Mouse (Mus musculus): ENCODE measurements at regions not wholly inside any gene's neighbourhood (a gene's known extent, or its start where the extent isn't known, plus 50 kb on each side); places are given as distances from the start of the nearest gene placed in this dataset.
A peak's percentile ranks its signal among the peaks of the same experiment; 100 is the strongest.

GRCm38 (mm10) chr12:77952492-77952891 is 241.6 kb upstream of the Gm6657 start:
- no peaks in the 10 kb centered on the region for H3K4me1 ChIP-seq (ENCODE audit: control insufficient read depth, insufficient read depth, low read length)
- 66% methylated on average over 2 of the region's 2 CpGs for WGBS
- no peak overlapping the region for H3K9ac ChIP-seq (ENCODE audit: low read length)
- no peaks in the 10 kb centered on the region for H3K9me3 ChIP-seq (ENCODE audit: control insufficient read depth, low read length)
- H3K36me3 ChIP-seq (ENCODE audit: control insufficient read depth, insufficient read depth, low read length), result no peaks in the 10 kb centered on the region
- H3K4me3 ChIP-seq (ENCODE audit: low read depth, low read length), result no peak overlapping the region
- no peak overlapping the region for H3K4me2 ChIP-seq (ENCODE audit: low read depth)
- DNase-seq (ENCODE audit: low spot score) (no peak), ATAC-seq (ENCODE audit: insufficient read depth, low FRiP score, low TSS enrichment) (no peak)
- H3K27me3 ChIP-seq (ENCODE audit: control insufficient read depth, insufficient read depth, low read length), result no peaks in the 10 kb centered on the region
- H3K27ac ChIP-seq (ENCODE audit: low read depth, low read length), result no peak overlapping the region

DNA sequence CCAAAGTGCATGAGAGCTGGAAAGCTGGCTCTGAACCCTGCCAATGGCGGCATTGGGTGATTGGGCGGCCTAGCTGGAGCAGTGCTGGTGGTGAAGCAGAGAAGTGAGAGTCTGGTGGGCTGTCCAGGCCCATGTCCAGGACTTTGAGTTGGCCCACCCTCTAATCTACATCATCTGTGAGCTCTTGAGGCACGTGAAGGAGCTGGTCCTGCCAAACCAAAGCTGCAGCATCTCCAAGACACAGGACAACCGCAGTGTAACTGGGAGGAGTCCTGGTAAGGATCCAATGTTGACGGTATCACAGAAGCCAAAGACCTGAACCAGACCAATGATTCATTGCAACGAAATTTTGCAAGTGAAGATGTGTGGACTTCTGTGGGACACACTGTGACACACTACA is 231.4 kb upstream of the Gm6657 start:
- no peak for ATAC-seq (ENCODE audit: insufficient read depth, low FRiP score, low TSS enrichment)

DNA sequence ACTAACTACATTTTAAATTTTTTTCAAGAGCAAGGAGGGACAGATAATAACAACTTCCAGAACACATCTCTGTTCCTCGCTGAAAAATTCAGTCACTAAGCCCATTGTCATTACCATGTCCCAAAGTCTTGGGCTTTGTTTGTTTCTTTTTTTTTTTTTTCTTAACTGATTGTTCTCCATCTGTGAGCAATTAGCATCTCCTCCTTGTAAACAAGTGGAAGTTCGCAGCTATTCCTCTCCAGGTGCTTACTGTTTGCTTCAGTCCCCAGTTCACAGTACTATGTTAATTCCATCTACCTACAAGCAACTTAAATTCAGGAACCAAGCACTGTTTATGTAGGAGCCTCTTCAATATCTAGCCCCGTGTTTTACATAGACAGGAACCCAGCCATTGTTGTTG is 225.5 kb upstream of the Gm6657 start:
- H3K4me1 ChIP-seq (ENCODE audit: control insufficient read depth, insufficient read depth, low read length), result no peaks in the 10 kb centered on the region
- 62% methylated on average over 3 of the region's 3 CpGs for whole genome bisulfite sequencing
- no peak for ATAC-seq (ENCODE audit: insufficient read depth, low FRiP score, low TSS enrichment)
- no peaks in the 10 kb centered on the region for H3K36me3 ChIP-seq (ENCODE audit: control insufficient read depth, insufficient read depth, low read length)
- no peak overlapping the region for H3K27ac ChIP-seq (ENCODE audit: low read depth, low read length)
- H3K9me3 ChIP-seq (ENCODE audit: control insufficient read depth, low read length), result no peaks in the 10 kb centered on the region
- no peaks in the 10 kb centered on the region for H3K27me3 ChIP-seq (ENCODE audit: control insufficient read depth, insufficient read depth, low read length)
- H3K4me2 ChIP-seq (ENCODE audit: low read depth), result no peak overlapping the region
- no peak for DNase-seq (ENCODE audit: low spot score)
- no peak overlapping the region for H3K4me3 ChIP-seq (ENCODE audit: low read depth, low read length)
- no peak overlapping the region for H3K9ac ChIP-seq (ENCODE audit: low read length)

More for the DNA sequence above, 231.4 kb upstream of the Gm6657 start:
- no peak overlapping the region for H3K27ac ChIP-seq (ENCODE audit: low read depth, low read length)
- no peaks in the 10 kb centered on the region for H3K27me3 ChIP-seq (ENCODE audit: control insufficient read depth, insufficient read depth, low read length)
- H3K4me2 ChIP-seq (ENCODE audit: low read depth), result no peak overlapping the region
- H3K9ac ChIP-seq (ENCODE audit: low read length), result no peak overlapping the region
- H3K4me1 ChIP-seq (ENCODE audit: control insufficient read depth, insufficient read depth, low read length), result no peaks in the 10 kb centered on the region
- no peaks in the 10 kb centered on the region for H3K9me3 ChIP-seq (ENCODE audit: control insufficient read depth, low read length)
- DNase-seq (ENCODE audit: low spot score), result no peak
- no peaks in the 10 kb centered on the region for H3K36me3 ChIP-seq (ENCODE audit: control insufficient read depth, insufficient read depth, low read length)
- H3K4me3 ChIP-seq (ENCODE audit: low read depth, low read length), result no peak overlapping the region
- 91% methylated on average over 6 of the region's 6 CpGs for WGBS

DNA sequence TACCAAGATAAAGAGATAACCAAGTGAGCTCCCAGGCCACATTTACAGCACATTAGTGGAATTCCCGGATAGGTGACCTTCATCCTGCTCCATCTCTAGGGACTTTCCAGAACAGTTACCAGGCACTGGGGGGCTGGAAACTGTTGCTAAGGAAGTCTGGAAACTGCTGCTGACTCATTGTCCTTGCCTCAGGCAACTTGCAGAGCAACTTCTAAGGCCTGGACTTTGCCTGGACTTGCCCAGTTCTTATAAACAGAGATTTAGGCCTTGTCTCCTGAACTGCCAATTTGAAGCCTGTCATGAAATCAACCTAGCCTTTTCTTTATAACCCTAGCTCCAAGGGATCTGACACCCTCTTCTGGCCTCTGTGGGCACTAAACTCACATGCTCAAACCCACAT is 224.0 kb upstream of the Gm6657 start:
- no peaks in the 10 kb centered on the region for H3K4me1 ChIP-seq (ENCODE audit: control insufficient read depth, insufficient read depth, low read length)
- no peak overlapping the region for H3K9ac ChIP-seq (ENCODE audit: low read length)
- DNase-seq (ENCODE audit: low spot score) (no peak), ATAC-seq (ENCODE audit: insufficient read depth, low FRiP score, low TSS enrichment) (no peak)
- H3K27ac ChIP-seq (ENCODE audit: low read depth, low read length), result no peak overlapping the region
- H3K9me3 ChIP-seq (ENCODE audit: control insufficient read depth, low read length), result no peaks in the 10 kb centered on the region
- 69% methylated on average over 1 of the region's 1 CpGs for WGBS
- H3K4me3 ChIP-seq (ENCODE audit: low read depth, low read length), result no peak overlapping the region
- H3K36me3 ChIP-seq (ENCODE audit: control insufficient read depth, insufficient read depth, low read length), result no peaks in the 10 kb centered on the region
- H3K27me3 ChIP-seq (ENCODE audit: control insufficient read depth, insufficient read depth, low read length), result no peaks in the 10 kb centered on the region
- no peak overlapping the region for H3K4me2 ChIP-seq (ENCODE audit: low read depth)

DNA sequence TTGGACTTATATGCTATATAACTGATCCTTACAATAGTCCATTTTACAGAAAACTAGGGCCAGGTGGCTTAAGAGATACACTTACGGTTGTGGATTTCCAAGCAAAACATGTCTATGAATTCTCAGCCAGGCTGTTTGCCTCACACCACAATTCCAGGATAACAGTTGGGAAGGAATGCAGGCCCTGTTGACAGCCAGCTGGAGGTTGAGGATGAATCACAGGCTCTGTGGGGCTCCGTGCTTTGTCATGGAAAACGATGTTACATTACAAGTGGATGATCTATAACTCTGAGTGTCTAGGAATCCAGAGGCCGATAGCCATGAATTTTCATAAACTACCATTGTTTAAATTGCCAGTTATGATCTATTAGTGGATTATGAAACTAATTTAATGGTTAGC is 221.9 kb upstream of the Gm6657 start:
- ATAC-seq (ENCODE audit: insufficient read depth, low FRiP score, low TSS enrichment), result no peak

GRCm38 (mm10) chr12:77976952-77977351 is 217.1 kb upstream of the Gm6657 start:
- Histone ChIP-seq H3K27ac (ENCODE audit: low read depth, low read length) (no peak overlapping the region), H3K4me1 (ENCODE audit: control insufficient read depth, insufficient read depth, low read length) (no peaks in the 10 kb centered on the region), H3K4me3 (ENCODE audit: low read depth, low read length) (no peak overlapping the region), H3K9me3 (ENCODE audit: control insufficient read depth, low read length) (no peaks in the 10 kb centered on the region), H3K4me2 (ENCODE audit: low read depth) (no peak overlapping the region), H3K9ac (ENCODE audit: low read length) (no peak overlapping the region), H3K27me3 (ENCODE audit: control insufficient read depth, insufficient read depth, low read length) (no peaks in the 10 kb centered on the region), H3K36me3 (ENCODE audit: control insufficient read depth, insufficient read depth, low read length) (no peaks in the 10 kb centered on the region)
- ATAC-seq (ENCODE audit: insufficient read depth, low FRiP score, low TSS enrichment) (no peak), DNase-seq (ENCODE audit: low spot score) (no peak)
- WGBS, result 78% methylated on average over 2 of the region's 2 CpGs

More for the DNA sequence above, 221.9 kb upstream of the Gm6657 start:
- Histone ChIP-seq H3K27me3 (ENCODE audit: control insufficient read depth, insufficient read depth, low read length) (no peaks in the 10 kb centered on the region), H3K9ac (ENCODE audit: low read length) (no peak overlapping the region), H3K27ac (ENCODE audit: low read depth, low read length) (no peak overlapping the region), H3K9me3 (ENCODE audit: control insufficient read depth, low read length) (no peaks in the 10 kb centered on the region), H3K4me3 (ENCODE audit: low read depth, low read length) (no peak overlapping the region), H3K4me2 (ENCODE audit: low read depth) (no peak overlapping the region), H3K4me1 (ENCODE audit: control insufficient read depth, insufficient read depth, low read length) (no peaks in the 10 kb centered on the region), H3K36me3 (ENCODE audit: control insufficient read depth, insufficient read depth, low read length) (no peaks in the 10 kb centered on the region)
- DNase-seq (ENCODE audit: low spot score), result peak; percentile 44
- 44% methylated on average over 4 of the region's 4 CpGs for whole genome bisulfite sequencing

DNA sequence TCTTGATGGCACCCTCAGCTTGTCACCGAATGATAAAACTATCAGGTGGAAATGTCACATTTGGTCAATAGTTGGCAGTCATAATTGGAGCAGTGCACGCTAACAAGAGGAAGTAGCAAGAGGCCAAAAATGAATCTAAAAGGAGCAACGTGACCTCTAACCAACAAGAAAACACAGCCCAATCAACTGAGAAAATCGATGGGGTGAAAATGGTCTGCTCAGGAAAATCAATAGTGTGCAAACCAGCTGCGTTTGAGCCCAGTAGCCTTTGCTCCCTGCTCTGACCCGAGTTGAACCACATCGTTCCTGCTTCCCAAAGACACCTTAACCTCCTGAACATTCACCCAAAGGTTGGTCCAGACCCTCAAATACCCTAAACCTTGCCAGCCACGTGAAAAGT is 207.3 kb upstream of the Gm6657 start:
- no peak overlapping the region for H3K4me2 ChIP-seq (ENCODE audit: low read depth)
- H3K36me3 ChIP-seq (ENCODE audit: control insufficient read depth, insufficient read depth, low read length), result no peaks in the 10 kb centered on the region
- H3K4me3 ChIP-seq (ENCODE audit: low read depth, low read length), result no peak overlapping the region
- no peak for DNase-seq (ENCODE audit: low spot score)
- no peaks in the 10 kb centered on the region for H3K9me3 ChIP-seq (ENCODE audit: control insufficient read depth, low read length)
- H3K4me1 ChIP-seq (ENCODE audit: control insufficient read depth, insufficient read depth, low read length), result no peaks in the 10 kb centered on the region
- H3K27me3 ChIP-seq (ENCODE audit: control insufficient read depth, insufficient read depth, low read length), result no peaks in the 10 kb centered on the region
- no peak overlapping the region for H3K9ac ChIP-seq (ENCODE audit: low read length)
- 83% methylated on average over 8 of the region's 8 CpGs for WGBS
- no peak for ATAC-seq (ENCODE audit: insufficient read depth, low FRiP score, low TSS enrichment)
- H3K27ac ChIP-seq (ENCODE audit: low read depth, low read length), result no peak overlapping the region

- no peak overlapping the region for H3K9ac ChIP-seq (ENCODE audit: low read length)
- 36% methylated on average over 3 of the region's 3 CpGs for WGBS
- no peak for DNase-seq (ENCODE audit: low spot score)
Measured at GRCm38 (mm10) chr12:77989766-77990165, 204.3 kb upstream of the Gm6657 start.

DNA sequence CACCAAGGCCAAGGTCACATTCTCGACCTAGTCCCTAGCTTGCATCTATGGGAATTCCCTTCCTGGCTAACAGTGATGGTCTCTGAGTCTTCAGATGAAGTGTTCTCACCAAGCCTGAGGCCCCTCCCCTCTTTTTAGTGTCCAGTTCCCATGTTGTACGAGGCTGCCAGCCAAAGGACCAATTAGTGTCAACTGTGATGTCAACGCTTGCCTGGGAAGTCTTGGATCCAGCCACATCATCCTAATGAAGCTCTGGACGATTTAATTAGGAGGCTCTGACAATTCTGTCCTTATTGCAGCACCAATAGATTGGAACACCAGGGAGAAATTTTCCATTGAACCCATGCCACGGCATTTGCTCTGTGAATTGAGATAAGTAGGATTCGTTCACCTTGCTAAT is 202.4 kb upstream of the Gm6657 start:
- WGBS, result 74% methylated on average over 6 of the region's 6 CpGs
- no peak for ATAC-seq (ENCODE audit: insufficient read depth, low FRiP score, low TSS enrichment)
- no peak overlapping the region for H3K27ac ChIP-seq (ENCODE audit: low read depth, low read length)

More at GRCm38 (mm10) chr12:77989766-77990165, 204.3 kb upstream of the Gm6657 start:
- H3K36me3 ChIP-seq (ENCODE audit: control insufficient read depth, insufficient read depth, low read length), result no peaks in the 10 kb centered on the region
- ATAC-seq (ENCODE audit: insufficient read depth, low FRiP score, low TSS enrichment), result no peak
- no peak overlapping the region for H3K4me3 ChIP-seq (ENCODE audit: low read depth, low read length)
- no peaks in the 10 kb centered on the region for H3K4me1 ChIP-seq (ENCODE audit: control insufficient read depth, insufficient read depth, low read length)
- H3K27ac ChIP-seq (ENCODE audit: low read depth, low read length), result no peak overlapping the region
- H3K4me2 ChIP-seq (ENCODE audit: low read depth), result no peak overlapping the region
- no peaks in the 10 kb centered on the region for H3K27me3 ChIP-seq (ENCODE audit: control insufficient read depth, insufficient read depth, low read length)
- no peaks in the 10 kb centered on the region for H3K9me3 ChIP-seq (ENCODE audit: control insufficient read depth, low read length)

More for the DNA sequence above, 202.4 kb upstream of the Gm6657 start:
- Histone ChIP-seq H3K4me2 (ENCODE audit: low read depth) (no peak overlapping the region), H3K4me1 (ENCODE audit: control insufficient read depth, insufficient read depth, low read length) (no peaks in the 10 kb centered on the region), H3K9ac (ENCODE audit: low read length) (no peak overlapping the region), H3K9me3 (ENCODE audit: control insufficient read depth, low read length) (no peaks in the 10 kb centered on the region), H3K36me3 (ENCODE audit: control insufficient read depth, insufficient read depth, low read length) (no peaks in the 10 kb centered on the region), H3K4me3 (ENCODE audit: low read depth, low read length) (no peak overlapping the region), H3K27me3 (ENCODE audit: control insufficient read depth, insufficient read depth, low read length) (no peaks in the 10 kb centered on the region)
- DNase-seq (ENCODE audit: low spot score), result no peak

Data from neural tube, embryonic 11.5 days (tissue).